Mouse (Mus musculus) lung, adult 2 months (tissue): ENCODE data around the gene Fam19a5.

Source experiments
- CTCF ChIP-seq: fragments of 200-500 bp; IDR thresholded peaks from 2 replicates; pipeline ENCODE4 v1.5.1; 2011; ENCODE audit warnings: mild to moderate bottlenecking, low read length, control low read depth; ENCODE audit not compliant: insufficient read depth
- POLR2A ChIP-seq: fragments of 200-500 bp; IDR thresholded peaks from 2 replicates; pipeline ENCODE4 v1.6.1; 2011; ENCODE audit warnings: low read depth, mild to moderate bottlenecking, control low read depth, low read length, borderline replicate concordance; ENCODE audit errors: extremely low read depth

GRCm38 (mm10) chr15:87723455-87723986 lies 179.4 kb downstream of the Fam19a5 start:
- TF ChIP-seq POLR2A (no peak), CTCF (no peak)
